ENCODE assay signal across 8 mouse cellular contexts in genomic region chr10:80752079-80752625, GRCm38 (mm10). TPM values are rescaled to one million over a fixed set of nuclear protein-coding genes. Genes with fewer than 3 reads are reported as not detected.
DNase-seq lines count a peak whose midpoint lies in the region; ATAC-seq and TF ChIP-seq lines count a peak whose summit lies in the region.

No protein-coding gene starts in this region.

- WGBS in embryonic facial prominence, embryonic 13.5 days = 7% methylated on average over 6 of the region's 6 CpGs
- 3% methylated on average over 6 of the region's 6 CpGs for WGBS in heart, embryonic 11.5 days (ENCODE audit: insufficient replicate concordance)
- WGBS in kidney, embryonic 15.5 days = 3% methylated on average over 6 of the region's 6 CpGs

- in situ Hi-C loops in Patski (cut with MboI; ENCODE audit: low pct_unique_long_range_greater_than_20kb) = no loop called here

- no peaks in the 10 kb centered on the region for H3K36me3 ChIP-seq in embryonic facial prominence, embryonic 13.5 days
- no peaks in the 10 kb centered on the region for H3K36me3 ChIP-seq in heart, embryonic 11.5 days (ENCODE audit: control insufficient read depth, insufficient read depth, low read length)
- no peaks in the 10 kb centered on the region for H3K36me3 ChIP-seq in kidney, embryonic 15.5 days

- H3K9me3 ChIP-seq in embryonic facial prominence, embryonic 13.5 days = no peaks in the 10 kb centered on the region
- no peaks in the 10 kb centered on the region for H3K9me3 ChIP-seq in heart, embryonic 11.5 days (replicated peaks; ENCODE audit: control insufficient read depth, low read length)
- no peaks in the 10 kb centered on the region for H3K9me3 ChIP-seq in kidney, embryonic 15.5 days (replicated peaks)

- peaks cover 30% of the 10 kb centered on the region for H3K4me1 ChIP-seq in embryonic facial prominence, embryonic 13.5 days
- H3K4me1 ChIP-seq in heart, embryonic 11.5 days (ENCODE audit: control insufficient read depth, insufficient read depth, low read length) = peaks cover 26% of the 10 kb centered on the region
- peaks cover 46% of the 10 kb centered on the region for H3K4me1 ChIP-seq in kidney, embryonic 15.5 days

- no peak for TF ChIP-seq CTCF in Patski (IDR thresholded peaks at IDR 0.05)

- peak; percentile 45 for ATAC-seq in Patski
- peak; percentile 33; the same call in 1 of the 2 replicates for ATAC-seq in embryonic facial prominence, embryonic 13.5 days (ENCODE audit: insufficient number of reproducible peaks, insufficient read depth, low FRiP score, low TSS enrichment, low read depth)
- peak; percentile 75 for ATAC-seq in heart, embryonic 11.5 days (replicated peaks; ENCODE audit: insufficient number of reproducible peaks, low FRiP score, low TSS enrichment)
- peak; percentile 73 for ATAC-seq in kidney, embryonic 15.5 days (replicated peaks; ENCODE audit: low FRiP score)
- ATAC-seq in frontal cortex, adult (ENCODE audit: low TSS enrichment) = no peak

- peak overlapping the region; percentile 26 for H3K4me3 ChIP-seq in embryonic facial prominence, embryonic 13.5 days
- H3K4me3 ChIP-seq in heart, embryonic 11.5 days (ENCODE audit: low read depth, low read length) = peak overlapping the region; percentile 29
- peak overlapping the region; percentile 26 for H3K4me3 ChIP-seq in kidney, embryonic 15.5 days (replicated peaks)

- 0 out of 2 replicates have a peak overlapping the region, but pooled peaks have one; percentile 46 for H3K9ac ChIP-seq in embryonic facial prominence, embryonic 13.5 days
- peak overlapping the region; percentile 68 for H3K9ac ChIP-seq in heart, embryonic 11.5 days (ENCODE audit: low read depth, low read length)
- no peak overlapping the region for H3K9ac ChIP-seq in kidney, embryonic 15.5 days

- CTCF ChIA-PET in Patski (lab: Charles Lee) = interaction anchor here (0.6 to 2.9 kb wide), 4 partner anchors 11 to 23 kb away, joined by 3 to 12 read pairs (median 6); no protein-coding TSS in a partner anchor

- H3K27ac ChIP-seq in embryonic facial prominence, embryonic 13.5 days = peak overlapping the region; percentile 57; the same call in 1 of the 2 replicates
- peak overlapping the region; percentile 94 for H3K27ac ChIP-seq in heart, embryonic 11.5 days (ENCODE audit: low read depth, low read length)
- peak overlapping the region; percentile 78 for H3K27ac ChIP-seq in kidney, embryonic 15.5 days

- H3K4me2 ChIP-seq in embryonic facial prominence, embryonic 13.5 days = peak overlapping the region; percentile 55
- H3K4me2 ChIP-seq in heart, embryonic 11.5 days = peak overlapping the region; percentile 68
- H3K4me2 ChIP-seq in kidney, embryonic 15.5 days = peak overlapping the region; percentile 57

- POLR2A ChIA-PET in Patski (lab: Charles Lee) = interaction anchor here (0.7 to 2.1 kb wide), 4 partner anchors 10 to 47 kb away, joined by 3 to 5 read pairs (median 4); partner anchors contain the start of gene Plekhj1

- no peaks in the 10 kb centered on the region for H3K27me3 ChIP-seq in Patski
- H3K27me3 ChIP-seq in embryonic facial prominence, embryonic 13.5 days = no peaks in the 10 kb centered on the region
- no peaks in the 10 kb centered on the region for H3K27me3 ChIP-seq in heart, embryonic 11.5 days (ENCODE audit: control insufficient read depth, insufficient read depth, low read length)
- no peaks in the 10 kb centered on the region for H3K27me3 ChIP-seq in kidney, embryonic 15.5 days

- DNase-seq in A20 (ENCODE audit: low read depth, low spot score) = peak; percentile 93
- no peak for DNase-seq in Patski (ENCODE audit: low read depth, low spot score)
- DNase-seq in lung, postnatal 36 days = peak; percentile 89
- DNase-seq in retina, postnatal 1 day = peak; percentile 88

RNA-seq across cellular contexts. Expression of gene Dot1l, which starts 2.9 kb away (rescaled TPM):
- 24.0 TPM for polyA plus RNA-seq in Patski (2021)
- 17.9 and 18.5 TPM in 2 replicates for polyA plus RNA-seq in embryonic facial prominence, embryonic 13.5 days (2015; fragmentation: Nextera tagmentation; extraction: Ambion mirVana)
- 23.1 and 27.3 TPM in 2 replicates for polyA plus RNA-seq in heart, embryonic 11.5 days (2014; fragmentation: Nextera tagmentation; extraction: Ambion mirVana)
- polyA plus RNA-seq in kidney, embryonic 15.5 days (2015; fragmentation: Nextera tagmentation; extraction: Ambion mirVana) = 17.3 and 21.8 TPM in 2 replicates

RNA-seq across cellular contexts. Expression of gene Ap3d1, which starts 10.1 kb away (rescaled TPM):
- polyA plus RNA-seq in Patski (2021) = 103 TPM
- 73.3 and 73.5 TPM in 2 replicates for polyA plus RNA-seq in embryonic facial prominence, embryonic 13.5 days (2015; fragmentation: Nextera tagmentation; extraction: Ambion mirVana)
- 51.5 and 59.3 TPM in 2 replicates for polyA plus RNA-seq in heart, embryonic 11.5 days (2014; fragmentation: Nextera tagmentation; extraction: Ambion mirVana)
- polyA plus RNA-seq in kidney, embryonic 15.5 days (2015; fragmentation: Nextera tagmentation; extraction: Ambion mirVana) = 68.1 and 70.9 TPM in 2 replicates

RNA-seq across cellular contexts. Expression of gene Sf3a2, which starts 45.8 kb away (rescaled TPM):
- polyA plus RNA-seq in Patski (2021) = 66.7 TPM
- 75.6 and 78.9 TPM in 2 replicates for polyA plus RNA-seq in embryonic facial prominence, embryonic 13.5 days (2015; fragmentation: Nextera tagmentation; extraction: Ambion mirVana)
- polyA plus RNA-seq in heart, embryonic 11.5 days (2014; fragmentation: Nextera tagmentation; extraction: Ambion mirVana) = 68.6 and 68.7 TPM in 2 replicates
- 78.2 and 92.6 TPM in 2 replicates for polyA plus RNA-seq in kidney, embryonic 15.5 days (2015; fragmentation: Nextera tagmentation; extraction: Ambion mirVana)

RNA-seq across cellular contexts. Expression of gene Plekhj1, which starts 46.3 kb away (rescaled TPM):
- 77.0 TPM for polyA plus RNA-seq in Patski (2021)
- polyA plus RNA-seq in embryonic facial prominence, embryonic 13.5 days (2015; fragmentation: Nextera tagmentation; extraction: Ambion mirVana) = 118 and 125 TPM in 2 replicates
- 89.0 and 97.7 TPM in 2 replicates for polyA plus RNA-seq in heart, embryonic 11.5 days (2014; fragmentation: Nextera tagmentation; extraction: Ambion mirVana)
- polyA plus RNA-seq in kidney, embryonic 15.5 days (2015; fragmentation: Nextera tagmentation; extraction: Ambion mirVana) = 126 and 130 TPM in 2 replicates

RNA-seq across cellular contexts. Expression of gene Izumo4, which starts 50.2 kb away (rescaled TPM):
- polyA plus RNA-seq in Patski (2021) = 12.0 TPM
- polyA plus RNA-seq in embryonic facial prominence, embryonic 13.5 days (2015; fragmentation: Nextera tagmentation; extraction: Ambion mirVana) = 24.0 and 29.2 TPM in 2 replicates
- 8.2 and 8.5 TPM in 2 replicates for polyA plus RNA-seq in heart, embryonic 11.5 days (2014; fragmentation: Nextera tagmentation; extraction: Ambion mirVana)
- 22.8 and 26.2 TPM in 2 replicates for polyA plus RNA-seq in kidney, embryonic 15.5 days (2015; fragmentation: Nextera tagmentation; extraction: Ambion mirVana)
